Mouse (Mus musculus) ES-Bruce4 (cell line): ENCODE measurements around the gene B3galt5. TPM values are rescaled to one million over a fixed set of nuclear protein-coding genes. Genes with fewer than 3 reads are reported as not detected.

ENCODE experiments used
- H3K27ac ChIP-seq: 2 replicates; pipeline ENCODE4 v1.5.1; 2012; ENCODE audit warnings: low read length, inconsistent platforms; ENCODE audit not compliant: insufficient read depth
- H3K27me3 ChIP-seq: 2 replicates; pipeline ENCODE4 v1.6.1; 2012; ENCODE audit warnings: mild to moderate bottlenecking, low read length, inconsistent platforms; ENCODE audit not compliant: control insufficient read depth, poor library complexity, insufficient read depth, severe bottlenecking
- H3K36me3 ChIP-seq: 2 replicates; pipeline ENCODE4 v1.6.1; 2012; ENCODE audit warnings: inconsistent platforms, mild to moderate bottlenecking, low read length, moderate library complexity; ENCODE audit not compliant: control insufficient read depth, poor library complexity, insufficient read depth, severe bottlenecking
- H3K4me1 ChIP-seq: one replicate; pipeline ENCODE4 v1.8.1; 2011; ENCODE audit warnings: low read length; ENCODE audit not compliant: control insufficient read depth, insufficient read depth
- H3K4me3 ChIP-seq: 2 replicates; pipeline ENCODE4 v1.5.1; 2011; ENCODE audit warnings: low read depth, mild to moderate bottlenecking, low read length
- H3K9ac ChIP-seq: 2 replicates; pipeline ENCODE4 v1.6.1; 2012; ENCODE audit warnings: low read depth, mild to moderate bottlenecking, inconsistent platforms; ENCODE audit not compliant: poor library complexity, severe bottlenecking
- H3K9me3 ChIP-seq: replicated peaks from 2 replicates; pipeline ENCODE4 v1.6.1; 2012; ENCODE audit warnings: mild to moderate bottlenecking, low read length, inconsistent platforms; ENCODE audit not compliant: control insufficient read depth, poor library complexity, insufficient read depth, severe bottlenecking
- CTCF ChIP-seq: IDR thresholded peaks from one replicate; pipeline ENCODE4 v1.8.1; 2011; ENCODE audit warnings: low read depth, low read length
- EP300 ChIP-seq: IDR thresholded peaks from 2 replicates; pipeline ENCODE4 v1.6.1; 2011; ENCODE audit warnings: low read depth, low read length; ENCODE audit not compliant: insufficient read depth
- POLR2A ChIP-seq: IDR thresholded peaks from one replicate; pipeline ENCODE4 v1.8.1; 2011; ENCODE audit warnings: low read length; ENCODE audit not compliant: insufficient read depth
- polyA plus RNA-seq: library from polyadenylated mRNA; stranded (reverse); fragments of >200 nt; gene quantifications from 2 replicates; pipeline ENCODE4 v1.2.4, GENCODE M21; 2011; ENCODE audit warnings: low read depth; ENCODE audit not compliant: missing spikeins, insufficient read depth, insufficient read length

B3galt5 gene
- polyA plus RNA-seq, 1 experiment, result not detected

GRCm38 (mm10) chr16:96364870-96365269, 129.3 kb downstream of the B3galt5 start:
- TF ChIP-seq CTCF, result no peak
- no peak for TF ChIP-seq EP300
- no peak for TF ChIP-seq POLR2A

More at GRCm38 (mm10) chr16:96364870-96365269, 129.3 kb downstream of the B3galt5 start:
- no peak overlapping the region for H3K27ac ChIP-seq
- H3K9me3 ChIP-seq, result no peaks in the 10 kb centered on the region
- no peaks in the 10 kb centered on the region for H3K27me3 ChIP-seq
- no peaks in the 10 kb centered on the region for H3K4me1 ChIP-seq
- H3K4me3 ChIP-seq, result no peak overlapping the region
- H3K36me3 ChIP-seq, result no peaks in the 10 kb centered on the region
- H3K9ac ChIP-seq, result no peak overlapping the region

Other genes starting within 250 kb of the B3galt5 start
- 94.9 and 97.2 TPM in 2 replicates for gene Psmg1, start 244.8 kb upstream of the B3galt5 start, polyA plus RNA-seq
- gene Brwd1, start 153.3 kb upstream of the B3galt5 start, polyA plus RNA-seq, result 184 and 200 TPM in 2 replicates
- gene Hmgn1, start 108.1 kb upstream of the B3galt5 start, polyA plus RNA-seq, result 284 and 309 TPM in 2 replicates
- gene Wrb, start 90.4 kb upstream of the B3galt5 start, polyA plus RNA-seq, result 23.2 and 24.0 TPM in 2 replicates
- gene Lca5l, start 43.5 kb upstream of the B3galt5 start, polyA plus RNA-seq, result 0.25 TPM in 1 of 2 replicates, not detected in the other
- gene Sh3bgr, start 35.4 kb upstream of the B3galt5 start, polyA plus RNA-seq, result 1.6 and 5.6 TPM in 2 replicates
- not detected in 2 replicates for gene Itgb2l, start 207.8 kb downstream of the B3galt5 start, polyA plus RNA-seq
- gene Pcp4, start 231.8 kb downstream of the B3galt5 start, polyA plus RNA-seq, result not detected in 2 replicates